Mouse (Mus musculus): ENCODE data around the gene Morn5.

GRCm38 (mm10) chr2:36056248-36056647 is 7.0 kb downstream of the Morn5 start:
- no peak for TF ChIP-seq CTCF (conservative IDR thresholded peaks at IDR 0.05; ENCODE audit: low read length)
- TF ChIP-seq POU5F1 (IDR thresholded peaks at IDR 0.05; ENCODE audit: borderline replicate concordance, low read length) = no peak
- TF ChIP-seq NANOG (IDR thresholded peaks at IDR 0.05; ENCODE audit: borderline replicate concordance, low read length) = no peak

Measured in E14TG2a.4 (cell line).